Mouse (Mus musculus): ENCODE measurements around the gene Krtcap2. TPM values are rescaled to one million over a fixed set of nuclear protein-coding genes. Genes with fewer than 3 reads are reported as not detected.

Gene Krtcap2
- polyA plus RNA-seq, 2 experiments = 26.3 to 138 TPM

GRCm38 (mm10) chr3:89209731-89210130 lies 36.0 kb upstream of the Krtcap2 start:
- Histone ChIP-seq H3K36me3 (replicated peaks; ENCODE audit: control insufficient read depth, insufficient read depth, low read depth) (peaks cover 18% of the 10 kb centered on the region), H3K4me3 (ENCODE audit: insufficient read depth in 1 of 2, low read depth in 2 of 2, low read length in 2 of 2) (no peak overlapping the region), H3K4me2 (ENCODE audit: low read depth) (no peak overlapping the region), H3K27ac (no peak overlapping the region), H3K9me3 (ENCODE audit: control insufficient read depth, low read length) (no peaks in the 10 kb centered on the region), H3K9ac (replicated peaks) (no peak overlapping the region), H3K4me1 (replicated peaks; ENCODE audit: control insufficient read depth in 2 of 2, insufficient read depth in 2 of 2, low read length in 1 of 2) (peaks cover 9 to 12% of the 10 kb centered on the region in 2 experiments), H3K27me3 (ENCODE audit: control insufficient read depth, insufficient read depth, low read length) (no peaks in the 10 kb centered on the region)
- TF ChIP-seq CTCF (IDR thresholded peaks at IDR 0.05; ENCODE audit: low read depth) (no peak), EP300 (IDR thresholded peaks at IDR 0.05; ENCODE audit: low read depth) (no peak)
- ATAC-seq (ENCODE audit: insufficient read depth) = no peak
- WGBS (ENCODE audit: insufficient replicate concordance) = 72% methylated on average over 7 of the region's 7 CpGs
- DNase-seq (ENCODE audit: low read depth in 3 of 3, low spot score in 3 of 3) = no peak

GRCm38 (mm10) chr3:89210162-89210561 lies 35.6 kb upstream of the Krtcap2 start:
- no peak for ATAC-seq (ENCODE audit: insufficient read depth)
- H3K27me3 ChIP-seq (ENCODE audit: control insufficient read depth, insufficient read depth, low read length) = no peaks in the 10 kb centered on the region
- H3K4me3 ChIP-seq (ENCODE audit: insufficient read depth in 1 of 2, low read depth in 2 of 2, low read length in 2 of 2) = no peak overlapping the region
- no peak overlapping the region for H3K9ac ChIP-seq (replicated peaks)
- H3K4me2 ChIP-seq (ENCODE audit: low read depth) = no peak overlapping the region
- 79% methylated on average over 13 of the region's 13 CpGs for WGBS (ENCODE audit: insufficient replicate concordance)
- H3K4me1 ChIP-seq (replicated peaks; ENCODE audit: control insufficient read depth in 2 of 2, insufficient read depth in 2 of 2, low read length in 1 of 2) = peaks cover 11 to 13% of the 10 kb centered on the region in 2 experiments
- no peaks in the 10 kb centered on the region for H3K9me3 ChIP-seq (ENCODE audit: control insufficient read depth, low read length)
- DNase-seq (ENCODE audit: low read depth in 3 of 3, low spot score in 3 of 3) = no peak
- H3K27ac ChIP-seq = no peak overlapping the region
- no peak for TF ChIP-seq EP300 (IDR thresholded peaks at IDR 0.05; ENCODE audit: low read depth)
- TF ChIP-seq CTCF (IDR thresholded peaks at IDR 0.05; ENCODE audit: low read depth) = no peak
- H3K36me3 ChIP-seq (replicated peaks; ENCODE audit: control insufficient read depth, insufficient read depth, low read depth) = peaks cover 18% of the 10 kb centered on the region

DNA sequence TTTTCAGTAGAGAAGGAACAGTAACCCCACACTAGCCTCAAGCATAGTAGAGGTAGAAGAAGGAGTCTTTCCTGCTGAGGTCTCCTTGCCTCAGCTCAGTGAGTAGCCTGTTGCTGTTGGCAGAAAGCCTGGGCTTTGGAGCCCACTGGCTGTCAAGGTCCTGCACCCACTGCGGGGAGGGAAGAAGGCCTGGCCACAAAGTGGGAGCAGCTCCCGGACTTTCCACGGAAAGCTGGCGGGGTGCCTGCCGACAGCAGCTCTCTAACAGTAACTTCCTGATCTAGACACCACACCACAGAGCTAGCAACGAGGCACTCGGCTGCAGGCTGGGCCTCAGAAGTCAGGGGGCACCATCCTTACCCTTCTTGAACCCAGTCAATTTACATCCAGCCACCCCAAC lies 35.0 kb upstream of the Krtcap2 start:
- Histone ChIP-seq H3K27me3 (ENCODE audit: control insufficient read depth, insufficient read depth, low read length) (no peaks in the 10 kb centered on the region; the same call in 1 of the 2 replicates), H3K9ac (replicated peaks) (no peak overlapping the region), H3K9me3 (ENCODE audit: control insufficient read depth, low read length) (no peaks in the 10 kb centered on the region), H3K27ac (no peak overlapping the region), H3K4me3 (ENCODE audit: insufficient read depth in 1 of 2, low read depth in 2 of 2, low read length in 2 of 2) (no peak overlapping the region), H3K36me3 (replicated peaks; ENCODE audit: control insufficient read depth, insufficient read depth, low read depth) (peaks cover 18% of the 10 kb centered on the region), H3K4me2 (ENCODE audit: low read depth) (no peak overlapping the region), H3K4me1 (replicated peaks; ENCODE audit: control insufficient read depth in 2 of 2, insufficient read depth in 2 of 2, low read length in 1 of 2) (peaks cover 15 to 18% of the 10 kb centered on the region in 2 experiments)
- DNase-seq (ENCODE audit: low read depth in 3 of 3, low spot score in 3 of 3) (no peak), ATAC-seq (ENCODE audit: insufficient read depth) (no peak)
- 63% methylated on average over 7 of the region's 7 CpGs for WGBS (ENCODE audit: insufficient replicate concordance)
- TF ChIP-seq EP300 (IDR thresholded peaks at IDR 0.05; ENCODE audit: low read depth) = no peak

DNA sequence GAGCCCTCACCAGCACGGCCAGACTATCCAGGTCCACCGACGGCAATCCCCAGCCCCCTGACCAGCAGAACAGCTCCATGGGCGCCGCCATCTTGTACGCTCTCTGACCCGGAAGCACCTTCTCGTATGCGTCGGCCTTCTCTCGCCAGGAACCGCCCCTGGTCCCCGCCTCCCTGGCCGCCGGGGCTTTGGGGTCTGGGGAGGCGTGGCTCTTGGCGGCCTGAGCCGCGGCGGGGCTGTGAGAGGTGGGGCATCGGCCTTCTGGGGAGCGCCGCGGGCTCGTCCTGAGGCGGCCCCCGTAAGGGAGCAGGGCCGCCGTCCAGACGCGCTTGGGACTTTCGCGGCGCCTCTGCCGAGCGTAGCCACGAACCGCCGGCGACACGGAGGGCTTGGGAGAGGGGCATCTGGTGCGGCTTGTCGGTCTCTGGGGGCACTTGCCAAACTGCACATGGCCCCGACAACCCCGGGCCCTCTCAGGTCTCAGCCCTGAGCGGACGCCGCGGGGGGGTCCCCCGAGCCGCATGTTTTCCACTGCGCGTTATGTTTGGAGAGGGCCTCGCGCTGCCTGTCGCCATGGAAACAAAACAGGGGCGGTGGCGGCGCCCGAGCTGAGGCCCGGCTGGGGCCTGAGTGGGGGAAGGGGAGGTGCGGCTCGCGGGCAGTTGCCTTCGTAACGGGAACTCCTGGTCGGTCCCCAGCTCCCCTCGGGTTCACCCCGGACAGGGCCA lies 31.8 kb upstream of the Krtcap2 start:
- peak overlapping the region; percentile 74 for H3K4me2 ChIP-seq (ENCODE audit: low read depth)
- H3K36me3 ChIP-seq (replicated peaks; ENCODE audit: control insufficient read depth, insufficient read depth, low read depth) = peaks cover 4% of the 10 kb centered on the region
- peaks cover 16 to 19% of the 10 kb centered on the region in 2 experiments for H3K4me1 ChIP-seq (replicated peaks; ENCODE audit: control insufficient read depth in 2 of 2, insufficient read depth in 2 of 2, low read length in 1 of 2)
- H3K9me3 ChIP-seq (ENCODE audit: control insufficient read depth, low read length) = no peaks in the 10 kb centered on the region
- under 1% methylated on average over 69 of the region's 69 CpGs for WGBS (ENCODE audit: insufficient replicate concordance)
- ATAC-seq (ENCODE audit: insufficient read depth) = peak; percentile 89
- peak overlapping the region; percentile 5 for H3K27ac ChIP-seq
- TF ChIP-seq EP300 (IDR thresholded peaks at IDR 0.05; ENCODE audit: low read depth) (no peak), CTCF (IDR thresholded peaks at IDR 0.05; ENCODE audit: low read depth) (no peak)
- peak overlapping the region; percentile 75 to 78 for H3K4me3 ChIP-seq (ENCODE audit: insufficient read depth in 1 of 2, low read depth in 2 of 2, low read length in 2 of 2)
- peak; percentile 79 to 84 (median 84) for DNase-seq (ENCODE audit: low read depth in 3 of 3, low spot score in 3 of 3)
- H3K27me3 ChIP-seq (ENCODE audit: control insufficient read depth, insufficient read depth, low read length) = no peaks in the 10 kb centered on the region; the same call in 1 of the 2 replicates
- H3K9ac ChIP-seq (replicated peaks) = peak overlapping the region; percentile 73

DNA sequence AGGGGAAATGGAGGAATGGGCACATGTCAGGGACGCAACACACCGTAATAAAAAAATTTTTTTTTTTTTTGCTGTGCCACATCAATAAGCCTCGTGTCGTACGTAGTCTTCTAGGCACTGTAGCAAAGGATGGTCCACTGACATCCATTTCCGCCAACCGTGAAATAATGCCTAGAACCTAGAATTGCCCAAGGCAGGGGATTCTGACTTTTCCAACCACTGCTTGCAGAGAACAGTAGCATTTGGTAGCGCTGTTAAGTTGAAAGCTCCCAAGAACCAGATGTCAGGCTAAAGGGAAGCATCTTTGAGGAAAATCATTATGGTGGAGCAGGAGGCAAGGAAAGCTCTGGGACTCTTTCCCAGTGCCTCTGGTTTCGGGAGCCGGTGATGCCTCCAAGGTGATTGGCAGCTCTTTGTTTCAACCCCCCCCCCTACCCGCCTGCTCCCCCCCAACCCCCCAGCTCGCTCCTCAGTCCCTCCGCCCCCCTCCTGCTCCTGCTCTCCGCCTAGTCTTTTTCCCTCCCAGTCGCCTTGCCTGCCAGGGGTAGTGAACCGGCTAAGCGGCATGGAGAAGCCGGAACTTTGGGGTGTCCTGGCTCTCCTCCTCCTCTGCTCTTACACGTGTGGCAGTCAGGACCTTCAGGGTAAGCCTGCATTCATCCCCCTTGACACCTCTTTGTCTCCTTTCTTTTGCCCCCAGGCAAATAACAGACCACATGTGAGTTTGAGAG lies 30.9 kb upstream of the Krtcap2 start, which contains the start of gene Thbs3:
Thbs3 (plus strand) TSS at position 500 of the 731 bp plus-strand sequence.
- H3K4me2 ChIP-seq (ENCODE audit: low read depth) = peak within 1 kb of the TSS; percentile 74
- no peak for TF ChIP-seq EP300 (IDR thresholded peaks at IDR 0.05; ENCODE audit: low read depth)
- no peak for TF ChIP-seq CTCF (IDR thresholded peaks at IDR 0.05; ENCODE audit: low read depth)
- H3K4me1 ChIP-seq (replicated peaks; ENCODE audit: control insufficient read depth in 2 of 2, insufficient read depth in 2 of 2, low read length in 1 of 2) = peaks cover 16 to 19% of the 10 kb centered on the region in 2 experiments
- H3K27ac ChIP-seq = peak within 1 kb of the TSS; percentile 5
- ATAC-seq (ENCODE audit: insufficient read depth) (no peak), DNase-seq (ENCODE audit: low read depth in 3 of 3, low spot score in 3 of 3) (no peak)
- H3K27me3 ChIP-seq (ENCODE audit: control insufficient read depth, insufficient read depth, low read length) = no peaks in the 10 kb centered on the region; the same call in 1 of the 2 replicates
- peak within 1 kb of the TSS; percentile 73 for H3K9ac ChIP-seq (replicated peaks)
- H3K4me3 ChIP-seq (ENCODE audit: insufficient read depth in 1 of 2, low read depth in 2 of 2, low read length in 2 of 2) = peak within 1 kb of the TSS; percentile 75 to 78
- H3K9me3 ChIP-seq (ENCODE audit: control insufficient read depth, low read length) = no peaks in the 10 kb centered on the region
- WGBS (ENCODE audit: insufficient replicate concordance) = 4% methylated on average over 19 of the region's 19 CpGs
- no peaks in the 10 kb centered on the region for H3K36me3 ChIP-seq (replicated peaks; ENCODE audit: control insufficient read depth, insufficient read depth, low read depth)

Measured in liver, embryonic 14.5 days (tissue).